Mouse (Mus musculus) Muller cell, postnatal 12 days (primary cell): ENCODE results near the gene Zfp758.
A peak's percentile ranks its signal among the peaks of the same experiment; 100 is the strongest.
"Not testable (repeated sequence)": the region's sequence is repeated elsewhere in the genome, so short reads cannot be mapped to it uniquely, and the experiment has no call there.

Source experiments
- DNase-seq: peaks from one replicate; pipeline ENCODE4 v3.0.0-alpha.2; 2015; ENCODE audit errors: inconsistent ontology term

Gene Zfp758

DNA sequence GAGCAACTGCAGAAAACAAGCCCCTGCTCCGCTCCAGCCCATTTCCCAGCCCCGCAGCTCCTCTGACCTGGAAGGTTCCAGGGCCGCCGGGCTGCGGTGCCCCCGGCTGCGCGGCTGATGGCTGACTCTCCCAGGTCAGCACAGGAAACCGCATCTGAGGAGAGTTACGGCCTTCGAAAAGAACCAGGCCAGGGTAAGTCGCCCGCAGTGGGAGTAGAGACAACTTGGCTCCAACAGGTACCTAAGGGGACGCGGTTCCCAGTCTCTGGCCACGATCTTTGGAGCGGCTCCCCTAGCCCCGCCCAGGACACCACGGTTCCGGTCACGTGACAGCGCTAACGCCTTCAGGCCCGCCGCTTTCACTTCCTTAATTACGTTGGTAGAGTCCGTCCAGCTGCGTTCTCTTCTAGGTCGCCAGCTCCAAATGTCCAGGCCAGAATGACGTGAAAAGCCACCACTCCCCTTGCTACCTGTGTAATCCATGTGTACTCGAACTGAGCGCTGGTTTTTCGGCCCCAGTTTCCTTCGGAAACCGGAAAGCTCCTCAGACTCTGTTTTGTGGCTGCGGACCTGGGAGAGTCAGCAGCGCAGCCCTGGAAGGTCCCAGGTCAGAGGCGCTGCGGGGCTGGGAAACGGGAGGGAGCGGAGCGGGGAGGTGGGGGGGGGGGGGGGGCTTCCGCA is at the start of gene Zfp758, which contains the start of gene Zfp944:
Gene Zfp758, plus strand, starts transcription at position 353 of the 681 bp plus-strand sequence.
Gene Zfp944, minus strand, starts transcription at position 300 of the 681 bp plus-strand sequence.
- peak; percentile 73 for DNase-seq

DNA sequence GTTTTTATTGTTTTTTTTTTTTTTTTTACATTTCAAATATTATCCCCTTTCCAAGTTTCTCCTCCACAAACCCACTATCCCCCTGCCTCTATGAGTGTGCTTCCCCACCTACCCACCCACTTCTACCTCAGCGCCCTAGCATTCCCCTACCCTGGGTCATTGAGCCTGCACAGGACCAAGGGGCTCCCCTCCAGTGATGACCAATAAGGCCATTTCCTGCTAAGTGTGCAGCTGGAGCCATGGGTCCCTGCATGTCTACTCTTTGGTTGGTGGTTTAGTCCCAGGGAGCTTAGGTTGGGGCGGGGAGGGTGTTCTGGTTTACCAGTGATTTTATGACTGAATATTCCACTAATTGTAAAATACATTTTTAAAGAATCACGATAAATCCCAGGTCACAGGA is 47.0 kb upstream of the Zfp758 start:
- peak; percentile 3 for DNase-seq

DNA sequence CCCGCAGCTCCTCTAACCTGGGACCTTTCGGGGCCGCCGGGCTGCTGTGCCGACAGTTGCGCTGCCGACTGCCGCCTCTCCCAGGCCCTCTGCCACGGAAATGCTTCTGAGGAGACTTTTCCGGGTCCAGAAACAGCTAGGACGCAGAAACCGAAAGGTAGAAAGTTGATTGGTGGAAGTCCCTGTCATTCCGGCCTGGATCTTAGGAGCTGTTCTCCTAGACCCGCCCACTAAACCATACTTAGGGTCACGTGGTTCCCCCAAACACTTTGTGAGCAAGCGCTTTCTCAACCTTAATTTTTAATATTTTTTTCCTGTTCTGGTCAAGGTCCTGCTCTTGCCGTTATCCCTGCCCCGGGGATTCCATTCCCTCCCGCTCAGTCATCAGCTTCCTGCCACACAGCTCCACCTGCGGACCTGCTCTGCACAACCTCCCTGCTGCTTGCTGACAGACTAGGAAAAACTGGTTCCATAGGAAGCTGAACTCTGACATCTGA is 46.5 kb upstream of the Zfp758 start, which contains the start of gene CT030661.1:
Gene CT030661.1, minus strand, starts transcription at position 108 of the 497 bp plus-strand sequence.
- DNase-seq, result peak; percentile 95

DNA sequence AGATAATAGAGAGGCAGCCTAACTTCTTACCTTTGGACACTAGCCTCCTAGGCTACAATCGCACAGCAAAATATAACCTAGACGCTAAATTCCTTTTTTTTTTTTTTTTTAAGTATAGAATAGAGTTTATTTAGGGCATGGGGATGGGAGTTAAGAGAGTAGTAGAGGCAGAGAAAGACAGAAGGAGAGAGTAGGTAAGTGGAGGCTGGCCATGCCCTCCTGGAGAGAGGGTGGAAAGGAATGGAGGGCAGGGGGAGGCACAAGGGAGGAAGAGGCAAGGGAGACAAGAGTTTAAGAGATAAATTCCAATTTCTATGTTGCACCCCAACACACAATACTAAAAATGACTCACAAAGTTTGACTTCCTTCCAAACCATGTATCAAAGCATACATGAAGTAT is 46.0 kb upstream of the Zfp758 start:
- DNase-seq, result not testable (repeated sequence)

DNA sequence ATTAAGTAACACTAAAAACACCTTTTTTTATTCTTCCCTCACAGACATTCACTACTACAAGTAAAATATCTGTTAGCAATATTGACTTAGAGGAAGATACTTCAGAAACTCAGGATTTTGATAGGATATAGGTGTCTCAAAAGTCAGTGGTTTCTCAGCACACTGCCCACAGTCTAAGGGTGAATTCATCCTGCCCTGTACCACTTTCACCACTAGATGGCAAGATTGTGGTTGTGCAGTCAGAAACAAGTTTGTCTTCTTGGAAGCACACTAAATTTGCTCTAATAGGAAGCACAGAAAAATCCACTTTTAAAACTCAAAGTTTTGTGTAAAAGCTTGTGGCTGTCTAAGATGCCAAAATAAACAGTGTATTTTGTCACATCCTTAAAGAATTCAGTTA is 8.5 kb upstream of the Zfp758 start:
- DNase-seq, result peak; percentile 5

DNA sequence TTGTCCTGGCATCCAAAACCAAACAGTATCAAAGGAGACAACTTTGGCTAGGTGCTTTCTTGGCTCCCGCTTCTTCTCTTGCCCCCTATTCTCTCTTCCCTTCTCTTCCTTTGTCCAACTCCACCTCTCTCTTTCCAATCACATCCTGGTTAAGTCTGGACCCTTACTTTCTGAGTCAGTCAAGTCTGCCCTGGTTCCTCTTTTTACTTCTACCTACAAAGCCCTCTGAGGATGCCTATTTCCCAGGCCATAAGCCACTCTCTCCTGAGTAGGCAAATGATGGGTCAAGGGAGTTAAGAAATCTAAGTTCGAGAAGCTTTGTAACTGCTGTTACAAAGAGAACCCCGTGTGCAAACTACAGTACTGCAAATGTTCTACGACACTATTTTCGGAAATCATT is 681 bp upstream of the Zfp758 start:
- DNase-seq, result no peak

DNA sequence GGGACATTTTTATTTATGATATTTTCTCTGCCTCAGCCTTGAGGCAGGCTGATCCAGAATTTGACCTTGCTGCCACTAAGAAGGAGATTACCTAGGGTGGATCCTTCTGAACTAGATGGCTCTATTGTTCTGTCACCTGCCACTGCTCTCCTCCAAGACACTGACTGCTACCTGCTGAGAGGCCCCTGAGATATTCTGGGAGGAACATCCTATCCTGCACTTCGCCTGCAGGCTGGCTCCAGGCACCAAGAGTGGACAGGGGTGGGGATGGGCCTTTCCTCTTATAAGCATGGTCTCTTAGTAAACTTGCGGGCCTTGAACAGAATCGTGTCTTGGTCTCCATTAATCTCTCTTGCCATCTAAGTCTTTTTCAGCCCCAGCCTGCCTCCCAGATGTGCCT is 2.6 kb downstream of the Zfp758 start:
- no peak for DNase-seq

DNA sequence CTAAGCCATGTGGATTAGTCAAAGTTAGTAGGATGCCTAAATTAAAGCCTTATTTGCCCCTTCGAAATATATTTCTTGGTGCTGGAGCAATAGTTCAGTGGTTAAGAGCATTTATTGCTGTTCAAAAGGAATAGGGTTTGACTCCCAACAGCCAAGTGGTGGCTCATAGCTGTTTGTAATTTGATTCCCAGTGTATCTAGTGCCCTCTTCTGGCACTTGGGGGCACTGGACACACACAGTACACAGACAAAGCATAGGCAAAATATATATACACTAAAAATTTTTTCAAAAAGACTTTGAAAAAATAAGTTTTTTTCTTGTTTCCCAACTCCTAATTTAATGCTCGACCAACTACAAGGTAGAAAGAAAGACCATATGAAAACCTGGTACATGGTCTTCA is 49.5 kb downstream of the Zfp758 start:
- no peak for DNase-seq

DNA sequence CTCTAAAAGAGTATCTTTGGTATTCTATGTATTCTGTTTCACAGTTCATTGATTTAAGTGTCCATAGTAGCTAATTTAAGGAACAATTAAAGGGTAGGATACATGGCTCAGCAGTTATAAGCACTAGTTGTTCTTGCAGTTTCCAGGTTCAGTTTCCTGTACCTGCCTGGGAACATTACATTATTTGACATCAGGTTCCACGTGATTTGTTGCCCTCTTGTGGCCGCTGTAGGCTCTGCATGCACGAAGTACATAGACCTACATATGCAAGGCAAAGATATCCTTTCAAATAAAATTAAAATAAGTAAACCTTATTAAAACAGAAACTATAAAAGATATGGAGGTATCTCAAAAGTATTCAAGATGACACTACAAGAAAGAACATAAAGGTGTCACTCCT is 56.3 kb downstream of the Zfp758 start:
- no peak for DNase-seq

DNA sequence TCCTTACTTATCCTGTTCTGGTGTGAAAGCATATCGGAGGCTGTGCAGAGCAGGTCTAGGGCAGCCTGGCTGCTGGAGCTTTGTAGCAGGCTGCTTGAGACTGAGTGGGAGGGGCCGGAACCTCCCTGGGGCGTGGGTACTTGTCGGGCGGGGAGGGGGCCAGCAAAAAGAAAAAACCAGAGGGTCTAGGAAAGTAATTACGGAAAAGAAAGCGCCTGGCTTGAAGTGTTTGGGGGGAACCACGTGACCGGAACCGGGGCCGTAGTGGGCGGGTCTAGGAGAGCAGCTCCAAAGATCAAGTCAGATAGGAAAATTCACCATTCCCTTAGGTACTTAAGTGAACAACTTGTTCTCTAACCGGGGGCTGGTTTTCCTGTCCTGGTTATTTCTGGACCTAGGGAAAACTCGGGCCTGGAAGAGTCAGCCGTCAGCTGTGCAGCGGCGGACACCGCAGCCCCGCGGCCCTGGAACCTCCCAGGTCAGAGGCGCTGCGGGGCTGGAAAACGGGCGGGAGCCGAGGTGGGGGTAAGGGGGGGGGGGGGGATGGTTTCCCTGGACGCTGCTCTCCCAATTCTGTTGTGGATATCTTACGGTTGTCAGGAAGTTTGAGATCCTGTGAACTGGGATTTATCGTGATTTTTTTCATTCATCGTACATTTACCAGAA is 62.8 kb downstream of the Zfp758 start, which contains the start of gene Zfp946:
Gene Zfp946, plus strand, starts transcription at position 271 of the 666 bp plus-strand sequence.
- peak; percentile 89 for DNase-seq

DNA sequence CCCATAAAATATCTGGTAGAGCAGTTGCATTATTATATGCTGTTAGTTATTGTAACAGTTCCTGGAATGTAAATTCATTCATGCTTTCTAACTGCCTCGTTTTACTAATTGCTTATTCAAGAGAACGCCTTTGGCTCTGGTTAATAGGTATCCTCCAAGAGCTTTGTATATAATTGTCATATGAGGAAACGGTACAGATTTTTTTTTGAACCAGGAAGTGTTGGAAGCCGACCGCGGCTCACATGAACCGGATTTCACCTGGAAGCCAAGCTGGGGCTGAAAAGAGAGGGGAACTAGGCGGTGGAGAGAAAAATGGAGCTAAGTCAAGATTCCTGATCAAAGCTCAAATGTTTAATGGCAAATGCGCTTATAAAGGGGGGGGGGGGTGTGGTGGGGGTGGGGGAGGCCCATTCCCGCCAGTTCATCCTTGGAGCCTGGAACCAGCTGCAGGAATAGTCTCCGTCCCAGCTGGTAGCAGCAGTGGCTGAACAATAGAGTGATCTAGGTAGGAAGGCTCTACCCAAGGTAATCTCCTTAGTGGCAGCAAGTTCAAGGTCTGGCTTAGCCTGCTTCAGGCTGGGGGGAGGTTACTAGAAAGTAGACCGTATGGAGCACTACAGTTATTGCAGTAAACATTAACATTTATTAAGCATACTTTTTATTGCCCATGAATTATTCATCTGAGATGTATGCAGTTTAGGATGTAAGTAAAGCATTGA is 63.5 kb downstream of the Zfp758 start:
- DNase-seq, result peak; percentile 22
